9 mouse cellular contexts compared by ENCODE assay signal in genomic region chr6:57823461-57823860, GRCm38 (mm10). TPM values are rescaled to one million over a fixed set of nuclear protein-coding genes. Genes with fewer than 3 reads are reported as not detected.
DNase-seq lines count a peak whose midpoint lies in the region; ATAC-seq and TF ChIP-seq lines count a peak whose summit lies in the region.
"Had no signal": no experiment of that assay in that cellular context is flagged by ENCODE, and none has a peak within 500 bp of the region (broad histone marks: within the 10 kb centered on the region; RNA-seq: fewer than 3 reads in every experiment).

No protein-coding gene starts in this region.

- no peak for TF ChIP-seq EP300 in MEL (IDR thresholded peaks at IDR 0.05; ENCODE audit: low read depth in 1 of 2, low read length in 2 of 2)
- no peak for TF ChIP-seq EP300 in liver, postnatal 0 days (IDR thresholded peaks at IDR 0.05; ENCODE audit: low read depth)

- 30% methylated on average over 3 of the region's 3 CpGs for WGBS in heart, embryonic 11.5 days (ENCODE audit: insufficient replicate concordance)
- WGBS in forebrain, postnatal 0 days: 24% methylated on average over 3 of the region's 3 CpGs
- 12% methylated on average over 3 of the region's 3 CpGs for WGBS in liver, postnatal 0 days (ENCODE audit: insufficient replicate concordance)

- H3K9ac ChIP-seq in heart, embryonic 11.5 days (ENCODE audit: low read depth, low read length): 0 out of 2 replicates have a peak overlapping the region, but pooled peaks have one; percentile 16
- no peak overlapping the region for H3K9ac ChIP-seq in MEL (ENCODE audit: control insufficient read depth, low read depth, low read length, poor library complexity, severe bottlenecking)
- H3K9ac ChIP-seq in forebrain, postnatal 0 days: no peak overlapping the region
- peak overlapping the region; percentile 23; the same call in 1 of the 2 replicates for H3K9ac ChIP-seq in liver, postnatal 0 days (replicated peaks)

- peak overlapping the region; percentile 82 for H3K4me3 ChIP-seq in heart, embryonic 11.5 days (ENCODE audit: low read depth, low read length)
- peak overlapping the region; percentile 25 to 36; a peak in 3 of 4 replicates for H3K4me3 ChIP-seq in MEL (ENCODE audit: control insufficient read depth in 1 of 2, insufficient read depth in 1 of 2, low read depth in 2 of 2, low read length in 2 of 2)
- peak overlapping the region; percentile 19 for H3K4me3 ChIP-seq in forebrain, postnatal 0 days (ENCODE audit: low read depth, low read length)
- peak overlapping the region; percentile 82 for H3K4me3 ChIP-seq in liver, postnatal 0 days (ENCODE audit: low read depth, low read length)

- no peak overlapping the region for H3K27ac ChIP-seq in heart, embryonic 11.5 days (ENCODE audit: low read depth, low read length)
- H3K27ac ChIP-seq in MEL (ENCODE audit: control insufficient read depth, low read depth, low read length): no peak overlapping the region
- H3K27ac ChIP-seq in forebrain, postnatal 0 days (ENCODE audit: low read depth, low read length): no peak overlapping the region
- H3K27ac ChIP-seq in liver, postnatal 0 days (ENCODE audit: low read depth): peak overlapping the region; percentile 17; the same call in 1 of the 2 replicates

- ATAC-seq in heart, embryonic 11.5 days (replicated peaks; ENCODE audit: insufficient number of reproducible peaks, low FRiP score, low TSS enrichment): no peak
- no peak for ATAC-seq in forebrain, postnatal 0 days
- no peak for ATAC-seq in liver, postnatal 0 days

- 0 out of 2 replicates have a peak, but pooled peaks cover 6% of the 10 kb centered on the region for H3K4me1 ChIP-seq in heart, embryonic 11.5 days (ENCODE audit: control insufficient read depth, insufficient read depth, low read length)
- peaks cover 7 to 10% of the 10 kb centered on the region in 2 experiments for H3K4me1 ChIP-seq in MEL (ENCODE audit: control insufficient read depth in 1 of 2, insufficient read depth in 2 of 2, low read length in 2 of 2)
- H3K4me1 ChIP-seq in forebrain, postnatal 0 days (ENCODE audit: insufficient read depth): peaks cover 12% of the 10 kb centered on the region; the same call in 1 of the 2 replicates
- H3K4me1 ChIP-seq in liver, postnatal 0 days (ENCODE audit: insufficient read depth): 0 out of 2 replicates have a peak, but pooled peaks cover 6% of the 10 kb centered on the region

- H3K9me3 ChIP-seq in heart, embryonic 11.5 days (replicated peaks; ENCODE audit: control insufficient read depth, low read length): no peaks in the 10 kb centered on the region
- H3K9me3 ChIP-seq in MEL (replicated peaks; ENCODE audit: insufficient read depth, low read length): no peaks in the 10 kb centered on the region
- H3K9me3 ChIP-seq in forebrain, postnatal 0 days (ENCODE audit: low read length): no peaks in the 10 kb centered on the region
- H3K9me3 ChIP-seq in liver, postnatal 0 days (ENCODE audit: low read length): no peaks in the 10 kb centered on the region

- TF ChIP-seq POLR2A in MEL (IDR thresholded peaks at IDR 0.05; ENCODE audit: control insufficient read depth in 1 of 2, insufficient read depth in 1 of 2, low read depth in 1 of 2, low read length in 2 of 2, poor library complexity in 1 of 2): no peak

- H3K36me3 ChIP-seq in heart, embryonic 11.5 days (ENCODE audit: control insufficient read depth, insufficient read depth, low read length): no peaks in the 10 kb centered on the region
- H3K36me3 ChIP-seq in MEL (ENCODE audit: control insufficient read depth in 1 of 2, insufficient read depth in 2 of 2, low read length in 2 of 2): peaks cover 0 to 14% of the 10 kb centered on the region in 2 experiments; a peak in 2 of 4 replicates
- no peaks in the 10 kb centered on the region for H3K36me3 ChIP-seq in forebrain, postnatal 0 days (ENCODE audit: insufficient read depth)
- H3K36me3 ChIP-seq in liver, postnatal 0 days (replicated peaks; ENCODE audit: insufficient read depth, low read length): no peaks in the 10 kb centered on the region

- H3K4me2 ChIP-seq in heart, embryonic 11.5 days: peak overlapping the region; percentile 51
- peak overlapping the region; percentile 67 for H3K4me2 ChIP-seq in forebrain, postnatal 0 days (ENCODE audit: low read depth)
- peak overlapping the region; percentile 78 for H3K4me2 ChIP-seq in liver, postnatal 0 days (ENCODE audit: low read depth, low read length)

- no peak for TF ChIP-seq RAD21 in MEL (IDR thresholded peaks at IDR 0.05; ENCODE audit: low read depth, low read length)

- no peak for TF ChIP-seq CTCF in MEL (IDR thresholded peaks at IDR 0.05 in 2 of 3, conservative IDR thresholded peaks at IDR 0.05 in 1 of 3; ENCODE audit: control insufficient read depth in 1 of 3, insufficient read depth in 1 of 3, low read depth in 2 of 3, low read length in 3 of 3, poor library complexity in 1 of 3, severe bottlenecking in 1 of 3)
- TF ChIP-seq CTCF in forebrain, postnatal 0 days (IDR thresholded peaks at IDR 0.05; ENCODE audit: low read depth): no peak
- TF ChIP-seq CTCF in liver, postnatal 0 days (IDR thresholded peaks at IDR 0.05; ENCODE audit: low read depth): no peak

- no peak for DNase-seq in heart, adult 9 months (ENCODE audit: low spot score in 2 of 2)
- peak; percentile 33 for DNase-seq in MEL (ENCODE audit: low read depth, low spot score)
- no peak for DNase-seq in forebrain, postnatal 0 days
- no peak for DNase-seq in liver, postnatal 0 days
- no peak for DNase-seq in right cerebral cortex, adult 18-20 months
- DNase-seq in cerebellum, postnatal 4 days (ENCODE audit: low spot score in 2 of 2): no peak
- no peak for DNase-seq in cerebellum, adult 18-20 months

- peaks cover 6% of the 10 kb centered on the region for H3K79me2 ChIP-seq in MEL (ENCODE audit: control insufficient read depth, insufficient read depth, low read length, poor library complexity)

- no peaks in the 10 kb centered on the region for H3K27me3 ChIP-seq in heart, embryonic 11.5 days (ENCODE audit: control insufficient read depth, insufficient read depth, low read length)
- H3K27me3 ChIP-seq in MEL (ENCODE audit: control insufficient read depth in 1 of 2, insufficient read depth in 2 of 2, low read length in 2 of 2): no peaks in the 10 kb centered on the region
- no peaks in the 10 kb centered on the region for H3K27me3 ChIP-seq in forebrain, postnatal 0 days (ENCODE audit: insufficient read depth, low read length)
- H3K27me3 ChIP-seq in liver, postnatal 0 days (ENCODE audit: insufficient read depth, low read length): no peaks in the 10 kb centered on the region

TF ChIP-seq in MEL, 35 proteins besides CTCF, POLR2A, EP300 and RAD21:
- no peak for TF ChIP-seq GABPA (IDR thresholded peaks at IDR 0.05; ENCODE audit: low read depth, low read length)
TF ChIP-seq in MEL: peak in this region for 0.

RNA-seq across cellular contexts. Expression of gene Vopp1, which starts 1.5 kb away (rescaled TPM):
- 18.5 and 34.8 TPM in 2 replicates for polyA plus RNA-seq in heart, embryonic 11.5 days (2014; fragmentation: Nextera tagmentation; extraction: Ambion mirVana)
- 12.1 and 17.0 TPM in 2 replicates for total RNA-seq in MEL (2012; rRNA removed)
- 10 to 100 TPM in 1 of 2 experiments, not detected in 1; 14.2 TPM for polyA plus RNA-seq in MEL (2012; ENCODE audit: insufficient read depth in 1 of 2, insufficient read length in 2 of 2, low read depth in 1 of 2, low replicate concordance in 2 of 2, missing spikeins in 1 of 2)
- total RNA-seq in forebrain, postnatal 0 days (2014; rRNA removed): 270 and 331 TPM in 2 replicates
- 166 and 169 TPM in 2 replicates for polyA plus RNA-seq in forebrain, postnatal 0 days (2015; fragmentation: Nextera tagmentation; extraction: Ambion mirVana)
- 21.1 and 22.1 TPM in 2 replicates for polyA plus RNA-seq in liver, postnatal 0 days (2015; fragmentation: Nextera tagmentation; extraction: Ambion mirVana)

RNA-seq across cellular contexts. Expression of gene Vmn1r21, which starts 26.7 kb away (rescaled TPM):
- polyA plus RNA-seq in heart, embryonic 11.5 days (2014; fragmentation: Nextera tagmentation; extraction: Ambion mirVana): not detected in 2 replicates
- total RNA-seq in MEL (2012; rRNA removed): not detected in 2 replicates
- not detected for polyA plus RNA-seq in MEL (2012; ENCODE audit: insufficient read depth in 1 of 2, insufficient read length in 2 of 2, low read depth in 1 of 2, low replicate concordance in 2 of 2, missing spikeins in 1 of 2)
- not detected in 2 replicates for total RNA-seq in forebrain, postnatal 0 days (2014; rRNA removed)
- polyA plus RNA-seq in forebrain, postnatal 0 days (2015; fragmentation: Nextera tagmentation; extraction: Ambion mirVana): not detected in 2 replicates
- polyA plus RNA-seq in liver, postnatal 0 days (2015; fragmentation: Nextera tagmentation; extraction: Ambion mirVana): not detected in 2 replicates
- polyA plus RNA-seq: brain, embryonic 14.5 days had no signal

Comparison
In these comparisons a context has a peak if more than half of its experiments do, and no peak if none do; other contexts are left out.
1. H3K4me3 ChIP-seq: peak in every context shown above with its lines; median percentile 82 in heart, embryonic 11.5 days; 82 in liver, postnatal 0 days; 30 in MEL; 19 in forebrain, postnatal 0 days.
2. H3K9ac ChIP-seq: peak in heart, embryonic 11.5 days (single experiment) and liver, postnatal 0 days (single experiment); none in MEL (single experiment) and forebrain, postnatal 0 days (single experiment).
3. Peak in every context shown above with its lines, with median percentiles within 50 percentile points of each other: H3K4me2 ChIP-seq.